Mouse (Mus musculus) limb, embryonic 13.5 days (tissue): ENCODE results near the gene Rad23b. TPM values are rescaled to one million over a fixed set of nuclear protein-coding genes. Genes with fewer than 3 reads are reported as not detected.
"Not testable (repeated sequence)": the region's sequence is repeated elsewhere in the genome, so short reads cannot be mapped to it uniquely, and the experiment has no call there.

ENCODE experiments used
- ATAC-seq: fragments of 200-750 bp; cut with Nextera tagmentation; 2 replicates; pipeline ENCODE4 v1.8.0; 2017; ENCODE audit warnings: low read depth, moderate number of reproducible peaks, moderate TSS enrichment; ENCODE audit not compliant: low FRiP score
- H3K27ac ChIP-seq: fragments of 300-500 bp; sonication (generic); 2 replicates; pipeline ENCODE4 v1.5.1; 2015; ENCODE audit warnings: inconsistent platforms, mild to moderate bottlenecking, moderate library complexity
- H3K27me3 ChIP-seq: fragments of 300-500 bp; sonication (generic); 2 replicates; pipeline ENCODE4 v1.6.1; 2015; ENCODE audit warnings: mild to moderate bottlenecking, inconsistent platforms
- H3K36me3 ChIP-seq: fragments of 300-500 bp; sonication (generic); 2 replicates; pipeline ENCODE4 v1.6.1; 2015; ENCODE audit warnings: inconsistent platforms, mild to moderate bottlenecking, moderate library complexity
- H3K4me1 ChIP-seq: fragments of 300-500 bp; sonication (generic); 2 replicates; pipeline ENCODE4 v1.6.1; 2015; ENCODE audit warnings: inconsistent platforms
- H3K4me2 ChIP-seq: fragments of 300-500 bp; sonication (generic); replicated peaks from 2 replicates; pipeline ENCODE4 v1.6.1; 2015; ENCODE audit warnings: inconsistent platforms, mild to moderate bottlenecking, moderate library complexity
- H3K4me3 ChIP-seq: fragments of 300-500 bp; sonication (generic); 2 replicates; pipeline ENCODE4 v1.5.1; 2015; ENCODE audit warnings: moderate library complexity, mild to moderate bottlenecking, inconsistent platforms
- H3K9ac ChIP-seq: fragments of 300-500 bp; sonication (generic); 2 replicates; pipeline ENCODE4 v1.6.1; 2015; ENCODE audit warnings: mild to moderate bottlenecking, inconsistent platforms
- H3K9me3 ChIP-seq: fragments of 300-500 bp; sonication (generic); 2 replicates; pipeline ENCODE4 v1.6.1; 2016; ENCODE audit warnings: inconsistent platforms
- WGBS: fragments of 180-500 bp; shearing (Covaris S2); methylation state at CpG from one replicate; pipeline ENCODE4 v1.1.7; 2015; 5-methylcytosine and 5-hydroxymethylcytosine counted together
- polyA plus RNA-seq: library from polyadenylated mRNA; unstranded; fragments of >200 nt; fragmentation: Nextera tagmentation; extraction: Ambion mirVana; gene quantifications from 2 replicates; pipeline ENCODE4 v1.2.1, GENCODE M21; 2015

The Rad23b gene
- polyA plus RNA-seq, 1 experiment from 2014 or later, result 79.1 TPM

DNA sequence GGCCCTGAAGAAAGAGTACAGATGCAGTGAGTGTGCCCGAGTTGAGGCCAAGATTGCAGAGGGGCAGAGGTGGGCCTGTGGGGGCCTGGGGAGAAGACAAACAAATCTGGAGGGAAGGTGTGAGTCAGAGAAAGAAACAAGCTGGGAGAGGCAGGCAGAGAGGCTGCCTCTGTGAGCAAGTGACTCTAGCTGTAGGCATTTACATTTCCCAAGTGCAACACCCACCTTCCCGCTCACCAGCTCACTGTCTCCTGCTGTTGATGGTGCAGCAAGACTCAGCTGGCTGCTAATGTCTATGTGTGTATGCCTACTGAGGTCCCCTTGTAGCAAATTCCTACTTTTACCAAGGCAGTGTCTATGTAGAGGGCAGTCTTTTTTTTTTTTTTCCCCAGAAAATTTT, 58.2 kb downstream of the Rad23b start:
- Histone ChIP-seq H3K36me3 (no peaks in the 10 kb centered on the region), H3K27ac (no peak overlapping the region), H3K9me3 (no peaks in the 10 kb centered on the region), H3K4me2 (no peak overlapping the region), H3K27me3 (no peaks in the 10 kb centered on the region), H3K4me3 (no peak overlapping the region), H3K9ac (no peak overlapping the region), H3K4me1 (no peaks in the 10 kb centered on the region)
- no peak for ATAC-seq
- WGBS, result 57% methylated on average over 2 of the region's 2 CpGs

DNA sequence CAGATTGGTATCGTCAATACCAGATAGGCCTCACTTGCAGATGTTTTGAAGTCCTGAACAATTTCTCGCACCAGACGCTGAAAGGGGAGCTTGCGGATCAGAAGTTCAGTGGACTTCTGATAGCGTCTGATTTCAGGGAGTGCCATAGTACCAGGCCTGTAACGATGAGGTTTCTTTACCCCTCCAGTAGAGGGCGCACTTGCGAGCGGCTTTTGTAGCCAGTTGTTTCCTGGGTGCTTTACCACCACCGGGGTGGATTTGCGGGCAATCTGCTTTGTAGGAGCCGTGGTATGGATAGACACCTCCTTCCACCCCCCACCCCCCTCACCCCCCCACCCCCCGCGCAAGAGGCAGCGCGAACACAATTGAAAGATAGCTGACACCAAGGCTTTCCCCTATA, 59.2 kb downstream of the Rad23b start:
- H3K9me3 ChIP-seq, result no peaks in the 10 kb centered on the region
- H3K4me3 ChIP-seq, result no peak overlapping the region
- 96% methylated on average over 16 of the region's 16 CpGs for WGBS
- no peak overlapping the region for H3K9ac ChIP-seq
- no peak overlapping the region for H3K4me2 ChIP-seq
- H3K4me1 ChIP-seq, result no peaks in the 10 kb centered on the region
- ATAC-seq, result no peak
- no peaks in the 10 kb centered on the region for H3K27me3 ChIP-seq
- no peaks in the 10 kb centered on the region for H3K36me3 ChIP-seq
- H3K27ac ChIP-seq, result no peak overlapping the region

DNA sequence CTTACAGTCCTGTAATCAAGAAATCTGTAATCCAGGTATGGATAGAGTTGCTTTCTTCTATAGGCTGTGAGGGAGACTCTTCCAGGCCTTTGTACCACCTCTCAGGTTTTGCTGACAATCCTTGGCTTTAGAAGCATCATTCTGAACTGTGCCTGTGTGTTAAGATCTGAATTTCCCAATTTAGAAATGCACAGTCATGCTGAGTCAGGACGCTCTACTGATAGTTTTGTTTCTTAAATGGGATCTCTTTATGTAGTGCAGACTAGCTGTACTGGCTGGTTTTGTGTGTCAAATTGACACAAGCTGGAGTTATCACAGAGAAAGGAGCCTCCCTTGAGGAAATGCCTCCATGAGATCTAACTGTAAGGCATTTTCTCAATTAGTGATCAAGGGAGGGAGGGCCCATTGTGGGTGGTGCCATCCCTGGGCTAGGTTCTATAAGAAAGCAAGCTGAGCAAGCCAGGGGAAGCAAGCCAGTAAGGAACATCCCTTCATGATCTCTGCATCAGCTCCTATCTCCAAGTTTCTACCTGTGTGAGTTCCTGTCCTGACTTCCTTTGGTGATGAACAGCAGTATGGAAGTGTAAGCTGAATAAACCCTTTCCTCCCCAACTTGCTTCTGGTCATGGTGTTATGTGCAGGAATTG, 59.9 kb downstream of the Rad23b start:
- ATAC-seq, H3K27me3 ChIP-seq, H3K9me3 ChIP-seq, H3K9ac ChIP-seq, H3K27ac ChIP-seq, H3K4me2 ChIP-seq, H3K36me3 ChIP-seq, H3K4me3 ChIP-seq, H3K4me1 ChIP-seq: not testable (repeated sequence)
- WGBS, result 92% methylated on average over 1 of the region's 1 CpGs

DNA sequence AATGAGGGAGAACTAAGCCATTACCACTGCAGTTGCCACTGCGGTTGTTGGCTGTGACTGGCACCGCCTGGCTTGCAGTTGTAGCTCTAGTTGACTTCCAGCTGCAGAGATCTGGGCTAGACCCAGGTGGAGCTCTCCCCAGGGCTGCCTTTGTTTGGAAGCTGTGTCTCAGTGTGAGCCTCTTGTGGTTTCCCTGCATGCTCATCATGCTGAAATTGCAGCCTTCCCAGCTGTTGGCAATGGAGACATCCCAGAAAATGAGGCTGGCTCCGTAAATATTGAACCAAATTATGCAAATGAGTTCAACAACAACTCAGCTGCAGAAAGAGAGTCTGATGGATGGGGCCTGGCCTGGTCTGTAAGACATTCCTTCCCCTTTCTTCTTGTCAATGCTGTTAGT, 66.0 kb downstream of the Rad23b start:
- H3K4me2 ChIP-seq, result no peak overlapping the region
- H3K4me1 ChIP-seq, result no peaks in the 10 kb centered on the region
- H3K9me3 ChIP-seq, result 0 out of 2 replicates have a peak, but pooled peaks cover 3% of the 10 kb centered on the region
- H3K27ac ChIP-seq, result no peak overlapping the region
- no peaks in the 10 kb centered on the region for H3K36me3 ChIP-seq
- no peaks in the 10 kb centered on the region for H3K27me3 ChIP-seq
- no peak for ATAC-seq
- WGBS, result 49% methylated on average over 3 of the region's 3 CpGs
- no peak overlapping the region for H3K4me3 ChIP-seq
- H3K9ac ChIP-seq, result no peak overlapping the region

DNA sequence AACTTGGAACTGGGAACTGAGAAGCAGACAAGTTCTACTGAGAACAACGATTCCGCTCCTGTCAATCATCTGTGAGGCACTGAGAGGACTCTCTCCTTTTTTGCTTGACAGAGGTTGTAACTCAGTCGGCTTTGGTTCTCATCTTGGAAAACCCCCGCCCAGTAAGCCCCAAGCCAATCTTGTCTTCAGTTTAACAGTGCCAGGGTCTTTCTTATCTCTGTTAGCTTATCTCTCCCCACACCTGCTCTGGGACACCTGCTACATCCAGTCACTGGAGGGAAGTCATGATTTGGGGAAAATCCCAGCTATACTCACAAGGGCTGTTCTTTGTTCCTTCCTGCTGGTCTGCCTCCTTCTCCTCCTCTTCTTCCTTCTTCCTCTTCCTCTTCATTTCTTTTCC, 76.4 kb downstream of the Rad23b start:
- no peak overlapping the region for H3K9ac ChIP-seq
- H3K4me2 ChIP-seq, result no peak overlapping the region
- no peak overlapping the region for H3K27ac ChIP-seq
- no peaks in the 10 kb centered on the region for H3K9me3 ChIP-seq
- WGBS, result 75% methylated on average over 4 of the region's 4 CpGs
- ATAC-seq, result no peak
- no peaks in the 10 kb centered on the region for H3K4me1 ChIP-seq
- H3K36me3 ChIP-seq, result no peaks in the 10 kb centered on the region
- H3K4me3 ChIP-seq, result no peak overlapping the region
- H3K27me3 ChIP-seq, result no peaks in the 10 kb centered on the region

Other genes with a start within 250 kb of the Rad23b start
- gene Klf4, start 182.4 kb downstream of the Rad23b start, polyA plus RNA-seq, result 12.3 and 12.6 TPM in 2 replicates